Mouse (Mus musculus) 416B (cell line): ENCODE results near the gene Rin2.

Experiments
- DNase-seq: peaks from one replicate; pipeline ENCODE4 v3.0.0; 2011; ENCODE audit warnings: low read depth

The Rin2 gene

DNA sequence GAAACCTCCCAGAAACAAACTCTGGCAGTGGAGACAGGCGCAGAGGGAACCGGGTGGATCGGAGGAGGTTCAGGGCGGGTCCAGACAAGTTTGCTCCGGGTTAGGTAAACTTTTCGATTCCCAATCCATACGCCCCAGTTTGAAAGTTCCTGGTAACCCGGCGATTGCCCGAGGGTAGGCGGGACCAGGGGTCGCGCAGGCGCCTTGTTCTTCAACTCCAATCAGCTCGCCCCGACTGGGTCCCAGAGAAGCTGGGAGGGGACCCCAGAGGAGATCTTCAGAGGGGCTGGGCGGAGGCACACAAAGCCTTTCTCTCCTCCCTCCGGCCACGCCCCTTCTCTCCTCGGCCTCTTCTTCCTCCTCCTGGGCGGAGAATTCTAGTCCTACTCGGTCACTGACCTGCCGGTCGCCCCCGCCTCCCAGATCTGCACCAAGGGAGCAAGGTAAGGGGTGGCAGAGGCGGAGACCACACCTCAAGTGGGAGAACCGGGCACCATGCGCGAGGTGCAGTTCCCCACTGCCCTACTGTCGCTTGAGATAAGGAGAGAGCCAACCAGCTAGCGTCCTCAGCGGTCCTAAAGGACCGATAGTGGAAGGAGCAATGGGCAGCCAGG is at the start of gene Rin2:
Rin2 (plus strand) TSS at position 74 of the 614 bp plus-strand sequence.
- no peak for DNase-seq

DNA sequence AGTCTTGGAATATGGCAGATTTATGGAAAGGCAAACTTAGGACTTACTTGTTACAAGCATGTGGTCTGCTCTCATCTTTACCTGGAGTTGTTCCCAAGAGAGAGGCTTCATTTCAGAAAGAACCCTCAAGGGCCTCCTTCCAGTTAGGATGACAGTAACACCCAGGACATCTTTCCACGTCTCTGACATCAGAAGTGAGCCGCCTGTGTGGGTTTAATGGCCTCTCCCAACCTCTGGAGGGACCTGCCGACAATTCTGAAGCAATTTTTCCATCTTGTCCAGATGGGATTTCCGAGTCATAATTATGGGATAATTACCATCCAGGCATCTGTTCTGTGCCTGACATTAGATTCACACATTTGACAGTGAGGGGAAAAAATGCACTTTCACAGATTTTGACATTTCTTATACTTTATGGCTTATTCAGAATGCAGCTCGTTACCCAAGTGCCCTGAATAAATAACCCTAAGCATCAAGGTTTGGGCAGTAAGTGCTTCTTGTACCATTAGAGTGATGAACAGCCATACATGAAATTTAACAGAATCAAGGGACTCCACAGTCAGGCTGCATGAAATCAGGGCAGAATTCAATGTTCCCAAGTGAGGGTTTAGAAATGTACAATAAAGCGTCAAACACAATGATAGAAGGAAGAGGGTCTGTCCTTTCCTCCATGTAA is 43.8 kb upstream of the Rin2 start:
- no peak for DNase-seq

- no peak for DNase-seq
These were observed 43.2 kb upstream of the Rin2 start for GRCm38 (mm10) chr2:145631799-145632174.

- no peak for DNase-seq
These were observed 41.2 kb upstream of the Rin2 start for GRCm38 (mm10) chr2:145633811-145634210.

- no peak for DNase-seq
These were observed 34.6 kb upstream of the Rin2 start for GRCm38 (mm10) chr2:145640255-145640984.

DNA sequence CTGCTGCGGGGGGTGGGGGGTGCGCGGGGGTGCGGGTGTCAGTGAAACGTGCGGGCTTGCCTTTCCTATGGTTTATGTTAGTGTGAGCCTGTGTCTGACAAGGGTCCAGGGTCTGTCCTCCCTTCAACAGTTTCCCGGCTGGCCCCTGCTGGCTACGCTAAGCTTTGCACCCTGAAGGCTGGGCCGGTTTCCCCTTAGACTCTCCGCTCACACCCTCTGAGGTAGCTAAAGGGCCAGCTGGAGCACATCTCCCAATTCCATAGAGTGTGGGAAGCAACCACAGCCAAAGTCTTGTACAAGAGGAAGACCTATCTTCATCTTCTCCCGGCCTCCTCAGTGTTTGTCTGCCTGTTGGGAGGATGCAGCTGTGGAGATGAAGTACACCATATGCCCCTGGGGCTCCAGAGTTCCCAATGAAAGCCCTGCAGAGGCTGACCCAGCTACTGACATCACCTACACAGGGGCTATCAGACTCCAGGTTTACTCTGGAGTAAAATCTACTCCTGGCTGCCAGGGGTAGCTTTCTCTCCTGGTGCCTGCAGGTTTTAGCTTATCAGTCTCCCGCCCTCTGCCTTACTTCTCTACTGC is 19.5 kb upstream of the Rin2 start:
- no peak for DNase-seq

DNA sequence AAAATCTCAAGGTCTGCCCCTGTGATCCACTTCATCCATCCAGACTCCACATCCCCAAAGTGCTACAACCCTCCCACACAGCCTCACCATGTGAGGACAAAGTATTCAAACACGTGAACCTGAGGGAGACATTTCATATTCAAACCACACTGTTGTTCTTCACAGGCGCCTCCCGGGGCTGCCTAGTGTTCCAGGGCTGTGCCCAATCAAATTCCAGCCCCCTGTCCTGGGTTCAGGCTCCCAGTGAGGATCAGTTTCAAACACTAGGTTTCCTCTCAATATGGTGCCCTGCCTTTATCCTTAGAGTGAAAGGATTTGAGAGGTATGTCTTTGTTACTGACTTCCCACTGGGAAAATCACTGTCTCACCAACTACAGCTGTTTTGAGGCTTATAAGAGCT is 18.9 kb upstream of the Rin2 start:
- no peak for DNase-seq

DNA sequence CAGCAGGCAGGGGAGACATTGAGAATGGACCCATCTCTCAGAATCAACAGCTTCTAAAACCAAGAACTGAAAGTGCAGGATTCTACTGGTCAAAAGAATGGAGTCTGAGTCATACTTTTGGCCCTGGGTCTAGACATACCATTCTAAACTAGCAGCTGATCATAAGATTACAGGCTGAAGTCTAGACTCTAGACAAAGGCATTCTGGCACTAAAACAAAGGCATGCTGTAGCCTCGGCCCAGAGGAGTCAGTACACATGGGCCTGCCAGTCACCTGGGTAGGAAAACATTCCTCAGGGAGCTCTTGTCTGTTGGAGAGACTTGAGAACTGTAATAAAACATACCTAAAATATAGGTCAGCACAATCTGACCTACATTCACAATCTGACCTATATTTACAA is 18.3 kb upstream of the Rin2 start:
- DNase-seq: no peak

DNA sequence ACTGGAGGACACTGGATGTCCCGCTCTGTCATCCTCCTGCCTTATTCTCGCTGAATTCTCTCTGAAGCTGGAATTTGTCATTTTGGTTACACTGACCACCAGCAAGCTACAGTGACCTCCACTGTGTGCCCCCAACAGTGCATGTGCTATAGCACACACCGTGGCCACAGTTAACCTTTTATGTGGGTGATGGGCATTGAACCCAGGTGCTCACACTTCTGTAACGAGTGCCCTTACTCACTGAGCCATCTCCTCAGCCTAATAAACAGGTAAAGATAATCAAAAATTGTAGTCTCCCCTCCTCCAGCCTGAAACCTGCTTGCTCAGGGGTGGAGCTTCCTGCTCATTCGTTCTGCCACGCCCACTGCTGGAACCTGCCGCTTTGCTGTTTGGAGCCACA is 13.8 kb upstream of the Rin2 start:
- no peak for DNase-seq

GRCm38 (mm10) chr2:145663899-145664298 is 11.1 kb upstream of the Rin2 start:
- DNase-seq: no peak

DNA sequence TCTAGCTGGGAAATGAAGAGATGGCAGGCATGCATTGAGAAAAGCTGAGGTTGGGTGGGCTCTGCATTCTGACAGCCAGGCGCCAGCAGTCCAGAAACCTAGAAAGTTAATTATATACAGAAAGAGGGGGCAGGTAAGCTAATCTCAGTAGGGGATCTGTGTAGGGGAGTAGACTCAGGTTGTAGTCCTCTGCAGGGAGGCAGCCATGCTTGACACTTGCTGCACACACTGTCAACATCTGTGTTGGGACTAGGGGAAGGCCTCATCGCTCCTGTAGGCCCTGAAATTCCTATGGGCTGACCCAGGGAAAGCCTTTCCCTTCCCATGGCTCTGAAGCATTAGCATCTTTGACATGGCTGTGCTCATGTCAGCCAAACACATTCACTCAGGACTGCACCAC is 10.7 kb upstream of the Rin2 start:
- DNase-seq: no peak

DNA sequence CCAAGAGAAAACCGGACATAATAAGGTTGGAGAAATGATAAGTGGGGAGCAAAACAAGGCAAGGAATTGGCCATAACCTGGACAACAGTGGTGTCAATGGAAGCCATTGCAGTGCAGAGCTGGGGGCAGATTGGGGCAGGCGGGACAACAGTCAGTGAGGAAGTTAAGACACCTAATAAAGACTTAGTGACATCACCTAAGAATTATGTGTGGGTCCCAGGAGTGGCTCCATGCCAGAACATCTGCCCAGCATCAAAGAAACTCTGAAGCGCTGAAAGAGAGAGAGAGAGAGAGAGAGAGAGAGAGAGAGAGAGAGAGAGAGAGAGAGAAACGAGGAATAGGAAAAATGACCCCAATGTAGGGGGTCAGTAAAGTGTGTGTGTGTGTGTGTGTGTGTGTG is 6.9 kb upstream of the Rin2 start:
- DNase-seq: no peak

DNA sequence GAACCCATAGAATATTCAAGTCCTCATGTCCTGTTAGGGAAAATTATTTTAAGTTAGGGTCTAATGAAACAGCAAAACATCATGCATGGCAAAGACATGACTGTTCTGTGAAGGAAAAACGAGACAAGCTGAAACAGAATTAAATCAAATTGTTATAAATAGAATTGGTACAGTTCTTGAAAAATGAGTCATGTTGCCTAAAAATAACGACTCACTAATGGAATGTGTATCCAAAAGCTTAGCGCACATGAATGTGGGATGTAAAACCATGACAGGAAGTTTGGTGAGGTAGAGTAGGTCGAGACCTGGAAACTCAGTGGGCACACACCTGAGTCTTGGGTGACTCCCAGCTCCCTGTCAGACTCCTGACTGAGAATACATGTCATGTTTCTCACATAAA is 4.9 kb upstream of the Rin2 start:
- DNase-seq: no peak

- DNase-seq: no peak
These were observed 396 bp upstream of the Rin2 start for GRCm38 (mm10) chr2:145674496-145675141.

DNA sequence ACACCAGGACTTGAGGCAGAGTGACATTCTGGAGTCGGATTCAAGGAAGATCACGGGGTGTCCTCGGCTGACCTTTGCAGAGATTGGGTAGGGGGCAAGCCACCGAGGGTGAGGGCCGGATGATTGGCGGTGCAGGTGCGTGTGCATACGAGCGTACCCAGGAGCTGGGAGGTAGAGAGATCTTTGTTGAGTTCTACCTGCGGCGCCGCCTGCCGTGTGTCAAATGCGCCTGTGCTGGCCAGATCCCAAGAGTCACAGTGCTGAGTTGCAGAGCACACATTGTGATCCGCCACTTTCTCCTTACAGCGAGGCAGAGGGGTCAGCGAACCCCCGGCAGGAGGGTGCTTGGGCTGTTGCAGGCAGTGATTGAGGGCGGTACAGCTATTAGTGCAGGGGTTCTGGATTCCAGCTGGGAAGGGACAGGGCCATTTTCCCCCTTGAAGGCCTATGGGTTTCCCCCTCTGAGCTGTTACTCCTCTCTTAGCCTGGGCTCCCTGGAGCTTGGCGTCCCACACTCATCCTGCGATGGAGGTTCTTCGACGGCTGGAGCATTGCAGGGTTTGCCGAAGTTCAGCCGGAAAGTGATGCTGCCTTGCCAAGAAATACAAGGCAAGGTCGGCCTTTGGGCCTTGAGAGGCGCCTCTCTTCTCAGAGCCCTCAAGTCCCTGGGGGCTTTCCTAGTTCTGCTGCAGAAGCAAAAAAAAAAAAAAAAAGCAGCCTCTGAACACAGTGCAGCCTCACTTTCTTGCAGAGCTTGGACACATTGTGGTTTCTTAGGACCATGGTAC is 935 bp downstream of the Rin2 start:
- no peak for DNase-seq

- DNase-seq: no peak
These were observed 1.5 kb downstream of the Rin2 start for GRCm38 (mm10) chr2:145676544-145676925.

- DNase-seq: no peak
These were observed 1.9 kb downstream of the Rin2 start for GRCm38 (mm10) chr2:145676936-145677335.

DNA sequence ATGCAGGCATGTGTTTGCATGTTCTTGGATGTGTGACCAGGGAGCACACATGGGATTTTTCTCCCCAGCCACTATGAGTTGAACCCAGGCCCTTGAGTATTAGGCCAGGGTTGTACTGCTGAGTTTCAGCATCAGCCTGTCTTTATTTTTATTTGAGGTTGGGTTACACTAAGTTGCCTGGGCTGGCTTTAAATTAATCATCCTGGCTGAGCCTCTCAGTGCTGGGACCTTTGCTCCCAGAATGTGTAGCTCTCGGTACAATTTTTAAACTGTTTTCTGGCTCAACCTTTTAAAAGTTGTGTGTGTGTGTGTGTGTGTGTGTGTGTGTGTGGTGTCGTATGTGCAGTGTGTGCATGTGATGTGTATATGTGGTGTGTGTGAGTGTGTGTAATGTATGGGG is 5.1 kb downstream of the Rin2 start:
- no peak for DNase-seq

DNA sequence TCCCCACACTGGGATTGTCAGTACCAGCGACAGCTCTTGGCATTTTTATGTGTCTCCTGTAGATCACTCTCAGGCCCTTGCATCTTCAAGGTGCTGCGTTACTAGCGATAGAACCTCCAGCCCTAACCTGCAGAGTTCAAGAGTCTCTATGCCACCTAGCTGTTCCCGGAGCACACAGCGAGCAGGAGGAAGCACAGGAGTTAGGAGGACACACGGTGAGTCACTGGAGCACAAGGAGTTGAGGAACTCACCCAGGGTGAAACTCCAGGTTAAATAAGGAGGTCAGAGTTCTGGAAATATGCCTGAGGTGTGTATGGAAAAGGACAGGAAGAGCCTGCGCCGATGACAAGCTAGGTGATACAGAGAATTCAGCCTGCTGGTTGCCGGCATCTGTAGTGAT is 5.7 kb downstream of the Rin2 start:
- DNase-seq: no peak

DNA sequence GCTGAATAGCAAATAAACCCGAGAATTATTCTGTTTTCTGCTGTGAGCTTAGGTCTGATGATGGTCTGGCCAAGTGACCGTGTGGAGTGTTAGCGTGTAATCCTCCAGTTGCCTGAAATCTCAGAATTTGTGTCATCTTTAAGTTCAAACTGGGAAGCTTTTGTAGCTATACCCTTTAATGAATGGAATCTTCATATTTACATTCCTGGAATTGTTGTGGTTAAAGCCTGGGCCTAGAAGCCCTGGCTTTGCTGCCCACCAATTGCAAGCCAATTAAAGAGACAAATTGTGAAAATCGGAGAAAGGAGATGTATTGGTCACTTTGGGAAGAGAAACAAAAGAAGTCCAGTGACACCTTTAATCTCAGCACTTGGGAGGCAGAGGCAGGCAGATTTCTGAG is 6.6 kb downstream of the Rin2 start:
- DNase-seq: no peak

DNA sequence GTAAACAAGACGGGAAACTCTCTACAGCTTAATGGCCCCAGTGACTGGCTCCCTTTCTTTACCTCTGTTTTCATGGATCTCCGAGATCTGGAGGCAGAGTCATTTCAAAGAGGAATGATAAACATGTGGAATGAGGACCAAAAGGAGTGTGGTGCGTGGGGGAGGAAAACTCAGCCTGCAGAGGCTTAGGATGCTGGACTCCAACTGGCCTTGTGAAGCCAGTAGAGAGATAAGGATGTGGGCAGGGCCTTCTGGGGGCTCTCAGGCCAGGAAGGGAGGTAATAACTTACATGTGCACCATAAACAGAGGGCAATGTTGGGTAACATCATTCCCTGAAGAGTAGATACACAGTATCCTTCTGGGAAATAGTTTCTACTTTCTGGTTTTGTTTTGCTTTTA is 7.9 kb downstream of the Rin2 start:
- no peak for DNase-seq

- no peak for DNase-seq
These were observed 8.5 kb downstream of the Rin2 start for GRCm38 (mm10) chr2:145683536-145683935.
